Mouse (Mus musculus): ENCODE results near the gene Naaladl1. TPM values are rescaled to one million over a fixed set of nuclear protein-coding genes. Genes with fewer than 3 reads are reported as not detected.

Naaladl1 gene
- polyA plus RNA-seq, 1 experiment from 2014 or later = 0.32 TPM

GRCm38 (mm10) chr19:6088841-6089240 is 16.7 kb upstream of the Naaladl1 start:
- ATAC-seq (ENCODE audit: low read depth) = no peak
- H3K4me3 ChIP-seq = no peak overlapping the region
- 90% methylated on average over 13 of the region's 13 CpGs for WGBS
- H3K4me2 ChIP-seq = no peak overlapping the region
- no peak overlapping the region for H3K9ac ChIP-seq
- peaks cover 14% of the 10 kb centered on the region; the same call in 1 of the 2 replicates for H3K36me3 ChIP-seq
- H3K9me3 ChIP-seq = no peaks in the 10 kb centered on the region
- H3K4me1 ChIP-seq (replicated peaks) = peaks cover 18% of the 10 kb centered on the region
- H3K27me3 ChIP-seq = no peaks in the 10 kb centered on the region
- no peak overlapping the region for H3K27ac ChIP-seq (replicated peaks)

DNA sequence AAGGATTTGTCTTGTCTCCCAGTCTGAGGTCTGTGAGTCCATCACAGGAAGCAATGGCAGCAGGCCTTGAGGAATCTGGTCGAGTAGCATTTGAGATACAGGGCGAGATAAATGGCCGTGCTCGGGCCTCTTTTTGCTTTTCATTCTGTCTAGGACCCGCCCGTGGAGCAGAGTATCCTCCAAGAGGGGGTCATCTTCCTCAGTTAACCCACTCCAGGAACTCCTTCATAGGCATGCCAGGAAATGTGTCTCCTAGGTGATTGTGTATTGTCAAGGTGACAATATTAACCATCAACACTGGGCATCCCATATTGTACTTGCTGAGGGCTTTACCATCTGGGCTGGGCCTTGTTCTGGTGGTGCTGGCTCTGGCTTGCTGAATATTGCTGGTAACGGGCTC is 11.5 kb upstream of the Naaladl1 start, which contains the start of gene AC131692.1:
Gene AC131692.1 (plus strand): TSS at position 301 of the 400 bp plus-strand sequence.
- Histone ChIP-seq H3K9me3 (no peaks in the 10 kb centered on the region), H3K27ac (replicated peaks) (no peak within 1 kb of the TSS), H3K36me3 (peaks cover 14% of the 10 kb centered on the region; the same call in 1 of the 2 replicates), H3K4me1 (replicated peaks) (no peaks in the 10 kb centered on the region), H3K4me2 (no peak within 1 kb of the TSS), H3K27me3 (no peaks in the 10 kb centered on the region), H3K4me3 (no peak within 1 kb of the TSS), H3K9ac (no peak within 1 kb of the TSS)
- 89% methylated on average over 7 of the region's 7 CpGs for WGBS
- no peak for ATAC-seq (ENCODE audit: low read depth)

DNA sequence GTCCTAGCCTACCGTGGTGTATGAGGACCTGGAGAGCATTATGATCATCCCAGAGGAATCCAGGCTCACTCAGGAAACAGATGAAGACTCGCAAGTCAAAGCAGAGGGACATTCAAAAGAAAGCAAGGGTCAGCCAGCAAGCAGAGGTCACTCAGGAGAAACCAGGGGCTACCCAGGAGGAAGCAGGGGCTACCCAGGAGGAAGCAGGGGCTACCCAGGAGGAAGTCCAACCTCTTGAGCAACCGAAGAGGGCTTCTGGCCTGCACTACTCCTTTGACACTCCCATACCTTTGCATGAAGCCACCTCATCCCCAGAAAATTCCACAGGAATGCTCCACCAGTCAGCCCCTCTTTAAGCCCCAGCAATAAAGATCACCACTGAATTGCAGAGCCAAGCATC is 7.7 kb upstream of the Naaladl1 start:
- 89% methylated on average over 3 of the region's 3 CpGs for WGBS
- Histone ChIP-seq H3K27ac (replicated peaks) (no peak overlapping the region), H3K4me2 (no peak overlapping the region), H3K4me3 (no peak overlapping the region), H3K9me3 (no peaks in the 10 kb centered on the region), H3K27me3 (no peaks in the 10 kb centered on the region), H3K4me1 (replicated peaks) (no peaks in the 10 kb centered on the region), H3K9ac (no peak overlapping the region), H3K36me3 (no peaks in the 10 kb centered on the region)
- no peak for ATAC-seq (ENCODE audit: low read depth)

DNA sequence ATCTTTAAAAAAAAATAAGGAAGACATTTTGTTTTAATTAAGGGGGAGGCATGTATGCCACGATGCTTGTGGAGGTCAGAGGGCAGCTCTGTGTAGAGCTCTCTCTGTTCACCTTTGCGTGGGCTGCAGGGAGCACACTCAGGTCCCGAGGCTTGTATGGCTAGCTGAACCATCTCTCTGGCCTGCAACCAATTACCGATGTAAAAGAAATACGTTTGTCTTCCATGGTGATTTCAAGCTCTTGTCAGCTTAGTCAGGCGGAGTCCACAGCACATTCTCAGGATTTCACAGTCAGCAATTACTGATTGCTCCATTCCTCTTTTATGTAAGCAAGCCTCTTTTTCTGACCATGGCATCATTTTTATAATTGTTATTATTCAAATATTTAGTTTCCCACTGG is 4.4 kb upstream of the Naaladl1 start:
- Histone ChIP-seq H3K27ac (replicated peaks) (no peak overlapping the region), H3K4me1 (replicated peaks) (no peaks in the 10 kb centered on the region), H3K9ac (no peak overlapping the region), H3K4me2 (no peak overlapping the region), H3K27me3 (no peaks in the 10 kb centered on the region), H3K9me3 (no peaks in the 10 kb centered on the region), H3K4me3 (no peak overlapping the region), H3K36me3 (no peaks in the 10 kb centered on the region)
- WGBS = 45% methylated on average over 6 of the region's 6 CpGs
- no peak for ATAC-seq (ENCODE audit: low read depth)

DNA sequence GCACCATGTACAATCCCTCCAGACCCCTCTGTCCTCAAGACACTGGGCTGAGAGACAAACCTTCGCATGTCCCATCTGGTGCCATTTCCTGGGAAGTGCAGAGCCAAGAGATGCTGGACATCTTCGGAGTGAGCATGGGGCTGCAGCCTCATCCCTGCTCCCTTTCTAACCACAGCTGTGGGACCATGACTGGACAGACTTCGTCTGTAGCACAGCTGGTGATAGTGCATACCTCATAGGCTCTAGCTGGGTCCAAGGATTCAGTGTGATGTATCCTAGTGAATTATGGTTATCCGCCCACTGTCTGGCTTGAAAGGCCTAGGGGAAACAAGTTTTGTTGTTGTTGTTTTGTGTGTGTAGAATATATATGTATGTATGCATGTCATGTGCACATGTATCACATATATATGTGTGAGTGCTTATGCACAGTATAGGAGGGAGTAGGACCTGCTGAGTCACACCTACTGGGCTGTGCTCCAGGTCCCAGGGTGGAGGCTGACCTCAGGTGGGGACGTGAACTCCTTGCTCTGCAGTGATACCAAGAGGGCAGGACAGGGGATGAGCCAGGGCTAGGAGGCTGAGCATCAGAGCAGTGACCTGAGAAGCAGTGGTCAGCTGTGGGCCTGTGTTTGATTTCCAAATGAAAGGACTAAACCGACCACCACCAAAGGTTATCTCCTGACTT is 3.3 kb upstream of the Naaladl1 start:
- H3K4me3 ChIP-seq = no peak overlapping the region
- no peaks in the 10 kb centered on the region for H3K4me1 ChIP-seq (replicated peaks)
- no peak overlapping the region for H3K27ac ChIP-seq (replicated peaks)
- ATAC-seq (ENCODE audit: low read depth) = no peak
- H3K4me2 ChIP-seq = no peak overlapping the region
- no peak overlapping the region for H3K9ac ChIP-seq
- H3K9me3 ChIP-seq = no peaks in the 10 kb centered on the region
- H3K27me3 ChIP-seq = no peaks in the 10 kb centered on the region
- no peaks in the 10 kb centered on the region for H3K36me3 ChIP-seq
- WGBS = 81% methylated on average over 6 of the region's 6 CpGs

DNA sequence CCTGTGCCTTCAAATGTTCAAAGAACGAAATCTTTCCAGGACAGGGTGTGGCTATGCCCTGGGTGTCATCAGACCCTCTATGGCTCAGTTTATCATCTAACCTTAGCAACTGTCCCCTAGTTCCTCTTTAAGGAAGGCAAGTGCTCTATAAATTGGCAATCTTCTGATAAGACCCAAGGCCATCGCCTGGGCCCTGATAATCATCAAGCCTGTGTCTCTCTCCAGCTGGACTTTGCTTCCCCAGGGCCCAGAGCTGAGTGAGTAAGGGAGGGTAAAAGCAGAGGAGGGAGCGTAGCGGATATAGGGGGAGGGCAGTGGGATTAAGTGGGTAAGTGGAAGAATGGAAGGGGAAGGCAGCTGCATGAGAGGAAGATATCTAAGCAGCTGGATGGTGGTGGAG is 1.1 kb upstream of the Naaladl1 start:
- Histone ChIP-seq H3K4me3 (no peak overlapping the region), H3K27me3 (no peaks in the 10 kb centered on the region), H3K9ac (0 out of 2 replicates have a peak overlapping the region, but pooled peaks have one; percentile 8), H3K27ac (replicated peaks) (no peak overlapping the region), H3K4me1 (replicated peaks) (no peaks in the 10 kb centered on the region), H3K4me2 (no peak overlapping the region), H3K36me3 (no peaks in the 10 kb centered on the region), H3K9me3 (no peaks in the 10 kb centered on the region)
- ATAC-seq (ENCODE audit: low read depth) = no peak
- WGBS = 94% methylated on average over 4 of the region's 4 CpGs

- Histone ChIP-seq H3K9ac (no peak overlapping the region), H3K36me3 (peaks cover 39% of the 10 kb centered on the region), H3K27me3 (no peaks in the 10 kb centered on the region), H3K4me2 (no peak overlapping the region), H3K9me3 (no peaks in the 10 kb centered on the region), H3K4me3 (no peak overlapping the region), H3K27ac (replicated peaks) (no peak overlapping the region), H3K4me1 (replicated peaks) (peaks cover 17% of the 10 kb centered on the region)
- ATAC-seq (ENCODE audit: low read depth) = no peak
- WGBS = 65% methylated on average over 6 of the region's 6 CpGs
These were observed 7.5 kb downstream of the Naaladl1 start for GRCm38 (mm10) chr19:6113116-6113515.

DNA sequence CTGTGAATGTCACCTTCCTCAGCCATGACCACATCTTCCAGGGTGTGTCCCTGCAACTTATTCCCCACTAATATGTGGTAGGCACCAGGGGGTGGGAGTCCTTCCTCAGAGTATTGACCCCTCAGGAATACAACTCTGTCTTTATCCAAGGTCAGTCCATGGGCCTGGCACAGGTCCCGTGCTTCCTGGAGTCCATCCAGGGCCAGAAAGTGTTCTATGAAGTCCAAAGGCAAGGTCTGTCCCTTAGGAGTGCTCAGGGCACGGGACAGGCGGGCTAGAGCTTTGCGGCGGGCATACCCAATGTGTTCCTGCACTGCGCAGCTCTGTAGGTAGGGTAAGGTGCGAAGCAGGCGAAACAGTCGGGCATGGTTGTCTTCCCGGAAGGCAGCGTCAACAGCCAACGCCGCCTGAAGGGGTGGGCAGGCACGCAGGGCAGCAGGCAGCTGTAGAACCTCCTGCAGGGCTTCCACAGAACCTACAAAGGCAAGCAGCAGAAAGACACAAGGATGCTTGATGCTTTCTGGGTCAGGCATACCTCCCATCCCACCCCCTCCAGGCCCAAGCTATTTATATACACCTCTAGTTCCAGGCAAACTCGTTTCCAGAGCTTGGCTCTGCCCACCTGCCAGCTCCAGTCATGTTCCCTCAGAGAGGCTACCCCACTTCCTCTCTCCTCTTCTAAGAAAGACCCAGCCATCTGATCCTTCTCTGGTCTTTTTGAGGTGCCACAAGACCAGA is 10.7 kb downstream of the Naaladl1 start:
- Histone ChIP-seq H3K27me3 (no peaks in the 10 kb centered on the region), H3K9me3 (no peaks in the 10 kb centered on the region), H3K4me1 (replicated peaks) (peaks cover 28% of the 10 kb centered on the region), H3K4me2 (peak overlapping the region; percentile 85), H3K9ac (peak overlapping the region; percentile 90), H3K4me3 (peak overlapping the region; percentile 84), H3K27ac (replicated peaks) (no peak overlapping the region), H3K36me3 (peaks cover 47% of the 10 kb centered on the region)
- ATAC-seq (ENCODE audit: low read depth) = no peak
- 94% methylated on average over 15 of the region's 15 CpGs for WGBS

GRCm38 (mm10) chr19:6117346-6117985 is 11.9 kb downstream of the Naaladl1 start:
- 5% methylated on average over 32 of the region's 32 CpGs for WGBS
- no peak for ATAC-seq (ENCODE audit: low read depth)
- H3K4me1 ChIP-seq (replicated peaks) = peaks cover 28% of the 10 kb centered on the region

GRCm38 (mm10) chr19:6117986-6118676 is 12.5 kb downstream of the Naaladl1 start, which contains the start of gene Sac3d1:
Gene Sac3d1, minus strand, starts transcription at chr19:6118650.
- Histone ChIP-seq H3K27me3 (no peaks in the 10 kb centered on the region), H3K9ac (peak within 1 kb of the TSS; percentile 90), H3K4me1 (replicated peaks) (peaks cover 28% of the 10 kb centered on the region), H3K27ac (replicated peaks) (peak within 1 kb of the TSS; percentile 95), H3K4me2 (peak within 1 kb of the TSS; percentile 85), H3K4me3 (peak within 1 kb of the TSS; percentile 84), H3K36me3 (peaks cover 42% of the 10 kb centered on the region), H3K9me3 (no peaks in the 10 kb centered on the region)
- WGBS = under 1% methylated on average over 77 of the region's 77 CpGs
- peak; percentile 90 for ATAC-seq (ENCODE audit: low read depth)

More at GRCm38 (mm10) chr19:6117346-6117985, 11.9 kb downstream of the Naaladl1 start:
- no peaks in the 10 kb centered on the region for H3K9me3 ChIP-seq
- peak overlapping the region; percentile 84 for H3K4me3 ChIP-seq
- peak overlapping the region; percentile 90 for H3K9ac ChIP-seq
- peak overlapping the region; percentile 95 for H3K27ac ChIP-seq (replicated peaks)
- H3K36me3 ChIP-seq = peaks cover 49% of the 10 kb centered on the region
- no peaks in the 10 kb centered on the region for H3K27me3 ChIP-seq
- peak overlapping the region; percentile 85 for H3K4me2 ChIP-seq

DNA sequence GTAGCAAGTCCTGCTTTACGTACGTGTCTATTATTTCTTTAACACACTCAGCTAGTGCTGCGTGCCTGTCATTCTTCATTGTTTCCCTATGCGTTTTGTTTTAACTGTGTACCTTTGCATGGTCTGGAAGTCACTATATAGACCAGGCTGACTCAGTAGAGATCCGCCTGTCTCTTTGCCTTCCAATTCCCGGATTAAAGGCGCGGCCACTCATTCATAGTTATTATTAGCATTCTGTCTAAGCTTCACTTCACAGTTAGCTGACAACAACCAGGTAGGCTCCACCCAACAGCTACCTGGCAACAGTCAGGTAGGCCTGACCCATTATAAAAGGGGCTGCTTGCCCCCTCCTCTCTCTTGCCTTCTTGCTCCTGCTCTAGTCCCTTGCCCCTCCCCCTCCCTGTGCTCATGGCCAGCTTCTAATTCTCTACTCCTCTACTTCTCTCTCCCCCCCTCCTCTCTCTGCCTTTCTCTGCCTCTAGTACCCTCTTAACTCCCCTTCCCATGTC is 13.1 kb downstream of the Naaladl1 start:
- Histone ChIP-seq H3K36me3 (peaks cover 40% of the 10 kb centered on the region), H3K4me3 (peak overlapping the region; percentile 84), H3K9ac (peak overlapping the region; percentile 90), H3K9me3 (no peaks in the 10 kb centered on the region), H3K27ac (replicated peaks) (peak overlapping the region; percentile 95), H3K27me3 (no peaks in the 10 kb centered on the region), H3K4me2 (peak overlapping the region; percentile 85), H3K4me1 (replicated peaks) (peaks cover 34% of the 10 kb centered on the region)
- peak; percentile 60 for ATAC-seq (ENCODE audit: low read depth)
- WGBS = 2% methylated on average over 8 of the region's 8 CpGs

All from neural tube, embryonic 13.5 days (tissue).